Mouse (Mus musculus) lung, postnatal 0 days (tissue): ENCODE data around the gene Slc25a31. TPM values are rescaled to one million over a fixed set of nuclear protein-coding genes. Genes with fewer than 3 reads are reported as not detected.

ENCODE experiments used
- ATAC-seq: fragments of 200-750 bp; cut with Nextera tagmentation; 2 replicates; pipeline ENCODE4 v1.8.0; 2017; ENCODE audit warnings: moderate library complexity
- DNase-seq: peaks from one replicate; pipeline ENCODE4 v3.0.0-alpha.2; 2016; ENCODE audit warnings: low spot score
- H3K27ac ChIP-seq: fragments of 300-500 bp; sonication (generic); 2 replicates; pipeline ENCODE4 v1.5.1; 2014; ENCODE audit warnings: antibody characterized with exemption, mild to moderate bottlenecking, low read length, mixed read lengths
- H3K27me3 ChIP-seq: fragments of 300-500 bp; sonication (generic); replicated peaks from 2 replicates; pipeline ENCODE4 v1.6.1; 2014; ENCODE audit warnings: low read length, mixed read lengths; ENCODE audit not compliant: insufficient read depth
- H3K36me3 ChIP-seq: fragments of 300-500 bp; sonication (generic); 2 replicates; pipeline ENCODE4 v1.6.1; 2014; ENCODE audit warnings: low read length, mixed read lengths; ENCODE audit not compliant: insufficient read depth
- H3K4me1 ChIP-seq: fragments of 300-500 bp; sonication (generic); 2 replicates; pipeline ENCODE4 v1.6.1; 2014; ENCODE audit warnings: antibody characterized with exemption, low read depth, low read length, mixed read lengths; ENCODE audit not compliant: insufficient read depth
- H3K4me2 ChIP-seq: fragments of 300-500 bp; sonication (generic); replicated peaks from 2 replicates; pipeline ENCODE4 v1.6.1; 2014; ENCODE audit warnings: low read depth, mild to moderate bottlenecking, low read length, moderate library complexity, mixed read lengths
- H3K4me3 ChIP-seq: fragments of 300-500 bp; sonication (generic); 2 replicates; pipeline ENCODE4 v1.5.1; 2014; ENCODE audit warnings: low read depth, low read length
- H3K9ac ChIP-seq: fragments of 300-500 bp; sonication (generic); replicated peaks from 2 replicates; pipeline ENCODE4 v1.6.1; 2014; ENCODE audit warnings: low read depth, mild to moderate bottlenecking
- H3K9me3 ChIP-seq: fragments of 300-500 bp; sonication (generic); 2 replicates; pipeline ENCODE4 v1.6.1; 2016; ENCODE audit warnings: low read length, mixed read lengths
- CTCF ChIP-seq: IDR thresholded peaks from 2 replicates; pipeline ENCODE4 v1.5.1; 2016; ENCODE audit warnings: antibody characterized with exemption, mild to moderate bottlenecking
- EP300 ChIP-seq: IDR thresholded peaks from 2 replicates; pipeline ENCODE4 v1.6.1; 2016; ENCODE audit warnings: antibody characterized with exemption, mild to moderate bottlenecking, control low read depth
- WGBS: fragments of 180-500 bp; shearing (Covaris S2); extraction: QIAGEN DNeasy Blood & Tissue Kit; methylation state at CpG from one replicate; pipeline ENCODE4 v1.1.7; 2014; 5-methylcytosine and 5-hydroxymethylcytosine counted together
- polyA plus RNA-seq: library from polyadenylated mRNA; unstranded; fragments of >200 nt; fragmentation: Nextera tagmentation; extraction: Ambion mirVana; gene quantifications from 2 replicates; pipeline ENCODE4 v1.2.1, GENCODE M21; 2015

The Slc25a31 gene
- polyA plus RNA-seq, 1 experiment from 2014 or later = 0.12 TPM

DNA sequence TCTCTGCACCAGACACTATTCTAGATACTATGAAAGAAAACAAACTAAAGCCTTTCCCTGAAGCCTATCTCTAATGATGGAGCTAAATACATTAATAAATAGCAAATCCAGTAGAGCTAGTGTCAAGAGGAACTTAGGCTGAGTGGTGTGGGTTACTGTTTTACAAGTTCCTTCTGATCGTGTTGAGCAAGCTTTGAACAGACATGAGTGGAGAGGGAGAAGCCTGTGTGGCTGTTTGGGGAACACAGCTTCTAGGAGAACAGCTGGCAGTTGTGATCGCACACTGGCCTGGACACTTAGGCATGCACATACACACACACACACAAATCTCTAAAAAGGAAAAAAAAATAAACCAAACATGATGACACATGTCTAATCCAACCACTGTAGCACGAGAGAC lies 9.8 kb upstream of the Slc25a31 start:
- Histone ChIP-seq H3K4me1 (no peaks in the 10 kb centered on the region), H3K27me3 (no peaks in the 10 kb centered on the region), H3K9me3 (no peaks in the 10 kb centered on the region), H3K27ac (no peak overlapping the region), H3K4me3 (no peak overlapping the region), H3K4me2 (no peak overlapping the region), H3K36me3 (no peaks in the 10 kb centered on the region), H3K9ac (no peak overlapping the region)
- ATAC-seq = peak; percentile 33
- no peak for TF ChIP-seq EP300
- TF ChIP-seq CTCF = no peak
- peak; percentile 5 for DNase-seq
- WGBS = 45% methylated on average over 3 of the region's 3 CpGs

DNA sequence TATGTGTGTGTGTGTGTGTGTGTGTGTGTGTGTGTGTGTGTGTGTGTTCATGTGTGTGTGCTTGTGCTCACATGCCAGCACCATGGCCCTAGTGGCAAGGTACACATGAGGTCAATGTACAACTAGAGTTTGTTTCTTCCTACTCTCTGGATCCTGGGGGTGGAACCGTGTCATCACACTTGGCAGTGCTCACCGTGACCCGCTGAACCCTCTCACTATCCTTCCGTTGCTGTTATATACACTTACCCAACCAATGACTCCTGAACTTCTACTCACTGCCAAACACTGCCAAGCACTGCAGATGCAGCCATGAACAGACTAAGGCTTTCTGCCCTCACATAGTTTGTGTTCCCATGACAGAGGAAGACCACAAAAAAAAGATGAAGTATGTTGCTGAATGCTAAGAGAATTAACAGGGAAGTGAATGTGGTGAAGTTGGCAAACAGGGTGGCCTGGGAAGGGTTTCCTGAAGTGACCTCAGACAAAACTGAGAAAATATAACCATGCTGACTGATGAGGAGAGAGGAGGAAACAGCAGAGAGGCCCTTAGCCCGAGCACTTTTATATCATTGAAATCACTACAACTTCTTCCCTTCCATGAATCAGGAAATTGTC lies 3.7 kb upstream of the Slc25a31 start:
- Histone ChIP-seq H3K36me3 (no peaks in the 10 kb centered on the region), H3K4me3 (no peak overlapping the region), H3K27ac (peak overlapping the region; percentile 43; the same call in 1 of the 2 replicates), H3K9ac (no peak overlapping the region), H3K4me1 (no peaks in the 10 kb centered on the region), H3K9me3 (no peaks in the 10 kb centered on the region), H3K4me2 (no peak overlapping the region), H3K27me3 (no peaks in the 10 kb centered on the region)
- 28% methylated on average over 5 of the region's 5 CpGs for WGBS
- ATAC-seq (peak; percentile 79), DNase-seq (peak; percentile 58)
- no peak for TF ChIP-seq EP300
- no peak for TF ChIP-seq CTCF

- H3K4me2 ChIP-seq = no peak overlapping the region
- TF ChIP-seq EP300 (no peak), CTCF (no peak)
- H3K4me1 ChIP-seq = no peaks in the 10 kb centered on the region
- no peak overlapping the region for H3K9ac ChIP-seq
- no peaks in the 10 kb centered on the region for H3K36me3 ChIP-seq
- DNase-seq (no peak), ATAC-seq (no peak)
- no peak overlapping the region for H3K27ac ChIP-seq
- H3K27me3 ChIP-seq = no peaks in the 10 kb centered on the region
- H3K4me3 ChIP-seq = no peak overlapping the region
- no peaks in the 10 kb centered on the region for H3K9me3 ChIP-seq
- WGBS = 22% methylated on average over 1 of the region's 1 CpGs
Measured at GRCm38 (mm10) chr3:40716056-40716455, 7.4 kb downstream of the Slc25a31 start.

- no peak for DNase-seq
- WGBS = 68% methylated on average over 3 of the region's 3 CpGs
- ATAC-seq = no peak
- Histone ChIP-seq H3K4me3 (no peak overlapping the region), H3K27ac (no peak overlapping the region), H3K27me3 (no peaks in the 10 kb centered on the region), H3K4me1 (no peaks in the 10 kb centered on the region), H3K9me3 (no peaks in the 10 kb centered on the region), H3K9ac (no peak overlapping the region), H3K4me2 (no peak overlapping the region), H3K36me3 (no peaks in the 10 kb centered on the region)
- TF ChIP-seq CTCF (no peak), EP300 (no peak)
Measured at GRCm38 (mm10) chr3:40719022-40719421, 10.4 kb downstream of the Slc25a31 start.

GRCm38 (mm10) chr3:40738381-40738912 lies 29.8 kb downstream of the Slc25a31 start:
- Histone ChIP-seq H3K27ac (no peak overlapping the region), H3K27me3 (no peaks in the 10 kb centered on the region), H3K36me3 (no peaks in the 10 kb centered on the region), H3K9me3 (no peaks in the 10 kb centered on the region), H3K4me2 (no peak overlapping the region), H3K4me3 (no peak overlapping the region), H3K9ac (no peak overlapping the region), H3K4me1 (no peaks in the 10 kb centered on the region)
- WGBS = 75% methylated on average over 6 of the region's 6 CpGs
- TF ChIP-seq EP300 (no peak), CTCF (no peak)
- no peak for DNase-seq
- no peak for ATAC-seq

- Histone ChIP-seq H3K27ac (peak within 1 kb of the TSS; percentile 70), H3K4me2 (peak within 1 kb of the TSS; percentile 96), H3K4me1 (no peaks in the 10 kb centered on the region), H3K9me3 (no peaks in the 10 kb centered on the region), H3K9ac (peak within 1 kb of the TSS; percentile 35), H3K27me3 (no peaks in the 10 kb centered on the region), H3K36me3 (no peaks in the 10 kb centered on the region), H3K4me3 (peak within 1 kb of the TSS; percentile 71)
- DNase-seq (peak; percentile 52), ATAC-seq (no peak)
- no peak for TF ChIP-seq CTCF
- TF ChIP-seq EP300 = no peak
- 20% methylated on average over 16 of the region's 16 CpGs for WGBS
Measured at GRCm38 (mm10) chr3:40744024-40744835, 35.6 kb downstream of the Slc25a31 start, which contains the start of gene Hspa4l. TSS of gene Hspa4l (plus strand) at chr3:40744495.
